Mouse (Mus musculus) small intestine, adult 2 months (tissue): ENCODE data around the gene Rnf180.
"Not testable (repeated sequence)": the region's sequence is repeated elsewhere in the genome, so short reads cannot be mapped to it uniquely, and the experiment has no call there.

Experiments used
- CTCF ChIP-seq: fragments of 200-500 bp; IDR thresholded peaks from 2 replicates; pipeline ENCODE4 v1.5.1; 2012; ENCODE audit warnings: low read depth, mild to moderate bottlenecking, control low read depth, inconsistent platforms, low read length, moderate library complexity, mixed read lengths; ENCODE audit not compliant: insufficient replicate concordance, insufficient read length; ENCODE audit errors: extremely low read depth
- POLR2A ChIP-seq: fragments of 200-500 bp; IDR thresholded peaks from 2 replicates; pipeline ENCODE4 v1.6.1; 2012; ENCODE audit warnings: low read depth, mild to moderate bottlenecking, control low read depth, inconsistent platforms, low read length, moderate library complexity

DNA sequence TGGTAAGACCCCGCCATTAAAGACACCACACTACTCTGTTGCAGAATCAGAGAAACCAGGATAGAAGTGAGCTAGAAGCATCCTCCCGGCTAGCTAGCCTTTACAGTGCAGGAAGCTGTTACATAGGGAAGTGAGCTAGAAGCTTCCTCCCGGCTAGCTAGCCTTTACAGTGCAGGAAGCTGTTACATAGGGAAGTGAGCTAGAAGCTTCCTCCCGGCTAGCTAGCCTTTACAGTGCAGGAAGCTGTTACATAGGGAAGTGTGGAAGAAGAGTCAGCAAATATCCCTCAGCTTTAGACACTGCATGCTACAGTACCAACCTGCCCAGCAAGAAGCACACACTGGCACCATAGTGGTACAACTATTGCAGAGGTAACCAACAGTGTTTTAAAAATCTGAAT lies 15.9 kb upstream of the Rnf180 start:
- TF ChIP-seq CTCF, POLR2A: not testable (repeated sequence)
